Mouse (Mus musculus): ENCODE data around the gene Psors1c2. TPM values are rescaled to one million over a fixed set of nuclear protein-coding genes. Genes with fewer than 3 reads are reported as not detected.
A peak's percentile ranks its signal among the peaks of the same experiment; 100 is the strongest.

Gene Psors1c2
- polyA plus RNA-seq, 1 experiment = 0.15 TPM

DNA sequence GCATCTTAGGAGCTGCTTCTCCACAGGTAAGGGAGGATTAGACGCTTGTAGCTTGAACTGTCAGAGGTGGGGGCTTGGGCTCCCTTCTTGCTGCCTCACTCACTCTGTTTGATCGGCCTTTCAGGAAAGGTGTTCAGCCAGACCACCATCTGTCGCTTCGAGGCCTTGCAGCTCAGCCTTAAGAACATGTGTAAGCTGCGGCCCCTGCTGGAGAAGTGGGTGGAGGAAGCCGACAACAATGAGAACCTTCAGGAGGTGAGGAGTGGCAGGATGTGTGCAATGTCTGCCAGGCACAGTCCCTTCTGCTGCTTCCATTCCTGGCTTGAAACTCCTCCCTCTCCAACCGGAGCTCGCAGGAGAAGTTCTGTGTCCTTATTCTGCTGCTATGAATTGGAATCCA is 23.7 kb upstream of the Psors1c2 start:
- Histone ChIP-seq H3K27ac (ENCODE audit: insufficient read depth, low read depth, low read length) (no peak overlapping the region), H3K4me1 (ENCODE audit: control insufficient read depth, insufficient read depth, insufficient read length, low read length) (no peaks in the 10 kb centered on the region), H3K27me3 (ENCODE audit: control insufficient read depth, insufficient read depth, low read length) (no peaks in the 10 kb centered on the region; the same call in 1 of the 2 replicates), H3K4me3 (ENCODE audit: low read depth, low read length) (no peak overlapping the region), H3K36me3 (ENCODE audit: control insufficient read depth, insufficient read depth, low read length) (no peaks in the 10 kb centered on the region)
- TF ChIP-seq POLR2A (IDR thresholded peaks at IDR 0.05; ENCODE audit: low read depth, low read length) (no peak), CTCF (IDR thresholded peaks at IDR 0.05; ENCODE audit: extremely low read depth, insufficient read length, insufficient replicate concordance, low read depth, low read length) (peak; percentile 30; the same call in 1 of the 2 replicates)
- 15% methylated on average over 8 of the region's 8 CpGs for WGBS

DNA sequence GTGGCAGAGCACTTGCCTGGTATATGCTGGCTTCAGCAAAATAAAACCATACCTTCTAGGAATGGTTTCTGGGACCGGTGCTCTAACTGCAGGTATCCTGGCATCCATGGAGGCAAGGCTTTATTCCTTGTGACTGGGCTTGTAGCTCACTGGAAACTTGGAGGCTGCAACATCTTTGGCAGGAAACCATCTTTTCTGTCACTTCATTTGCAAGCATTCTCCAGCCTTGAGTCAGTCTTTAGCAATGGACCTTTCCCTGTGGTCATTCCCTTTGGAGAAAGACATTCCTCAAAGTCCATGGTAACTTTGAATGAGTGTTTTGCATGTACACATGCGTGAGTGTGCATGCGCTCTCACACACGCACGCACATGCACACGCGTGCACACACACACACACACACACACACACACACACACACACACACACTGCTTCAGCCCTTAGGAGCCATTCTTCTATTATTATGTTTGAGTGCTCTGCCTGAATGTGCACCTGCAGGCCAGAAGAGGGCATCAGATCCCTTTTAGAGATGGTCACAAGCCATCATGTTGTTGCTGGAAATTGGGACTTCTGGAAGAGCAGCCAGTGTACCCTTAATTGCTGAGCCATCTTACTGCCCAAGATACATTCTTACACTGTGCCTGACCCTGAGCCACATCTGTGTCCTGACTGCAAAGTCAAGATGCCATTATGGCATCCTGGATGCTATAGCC is 19.9 kb upstream of the Psors1c2 start:
- 93% methylated on average over 7 of the region's 7 CpGs for whole genome bisulfite sequencing
- TF ChIP-seq POLR2A (IDR thresholded peaks at IDR 0.05; ENCODE audit: low read depth, low read length) (no peak), CTCF (IDR thresholded peaks at IDR 0.05; ENCODE audit: extremely low read depth, insufficient read length, insufficient replicate concordance, low read depth, low read length) (no peak)

GRCm38 (mm10) chr17:35513886-35514285 is 19.1 kb upstream of the Psors1c2 start:
- Histone ChIP-seq H3K4me3 (ENCODE audit: low read depth, low read length) (no peak overlapping the region), H3K4me1 (ENCODE audit: control insufficient read depth, insufficient read depth, insufficient read length, low read length) (peaks cover 7% of the 10 kb centered on the region), H3K27me3 (ENCODE audit: control insufficient read depth, insufficient read depth, low read length) (no peaks in the 10 kb centered on the region; the same call in 1 of the 2 replicates), H3K27ac (ENCODE audit: insufficient read depth, low read depth, low read length) (no peak overlapping the region), H3K36me3 (ENCODE audit: control insufficient read depth, insufficient read depth, low read length) (no peaks in the 10 kb centered on the region)
- TF ChIP-seq CTCF (IDR thresholded peaks at IDR 0.05; ENCODE audit: extremely low read depth, insufficient read length, insufficient replicate concordance, low read depth, low read length) = peak; percentile 67; the same call in 1 of the 2 replicates
- TF ChIP-seq POLR2A (IDR thresholded peaks at IDR 0.05; ENCODE audit: low read depth, low read length) = no peak
- 16% methylated on average over 2 of the region's 2 CpGs for WGBS

More for the DNA sequence above, 19.9 kb upstream of the Psors1c2 start:
- H3K27me3 ChIP-seq (ENCODE audit: control insufficient read depth, insufficient read depth, low read length) = no peaks in the 10 kb centered on the region; the same call in 1 of the 2 replicates
- no peaks in the 10 kb centered on the region for H3K36me3 ChIP-seq (ENCODE audit: control insufficient read depth, insufficient read depth, low read length)
- H3K4me3 ChIP-seq (ENCODE audit: low read depth, low read length) = no peak overlapping the region
- H3K4me1 ChIP-seq (ENCODE audit: control insufficient read depth, insufficient read depth, insufficient read length, low read length) = peaks cover 7% of the 10 kb centered on the region
- H3K27ac ChIP-seq (ENCODE audit: insufficient read depth, low read depth, low read length) = no peak overlapping the region

DNA sequence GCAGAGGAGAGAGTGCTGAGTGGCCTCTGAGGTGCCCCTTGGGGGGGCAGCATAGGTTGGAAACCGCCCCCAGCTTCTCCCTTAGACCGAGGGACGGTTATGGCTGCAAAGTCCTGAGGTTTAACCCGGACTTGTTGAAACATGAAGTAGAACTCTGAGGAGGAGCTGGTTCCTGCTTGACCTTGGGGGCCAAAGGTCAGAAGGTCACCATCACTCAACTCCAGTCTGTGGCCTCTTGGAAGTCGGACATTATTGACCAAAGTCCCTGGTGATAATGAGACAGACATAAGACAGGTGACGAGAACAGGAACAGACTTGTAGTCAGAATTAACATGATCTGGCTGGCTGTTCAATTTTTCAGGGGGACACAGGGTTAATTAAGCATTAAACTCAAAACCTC is 18.2 kb upstream of the Psors1c2 start:
- no peak overlapping the region for H3K27ac ChIP-seq (ENCODE audit: insufficient read depth, low read depth, low read length)
- H3K36me3 ChIP-seq (ENCODE audit: control insufficient read depth, insufficient read depth, low read length) = no peaks in the 10 kb centered on the region
- TF ChIP-seq CTCF (IDR thresholded peaks at IDR 0.05; ENCODE audit: extremely low read depth, insufficient read length, insufficient replicate concordance, low read depth, low read length) = no peak
- TF ChIP-seq POLR2A (IDR thresholded peaks at IDR 0.05; ENCODE audit: low read depth, low read length) = no peak
- H3K4me3 ChIP-seq (ENCODE audit: low read depth, low read length) = no peak overlapping the region
- 60% methylated on average over 6 of the region's 6 CpGs for WGBS
- peaks cover 7% of the 10 kb centered on the region for H3K4me1 ChIP-seq (ENCODE audit: control insufficient read depth, insufficient read depth, insufficient read length, low read length)
- no peaks in the 10 kb centered on the region for H3K27me3 ChIP-seq (ENCODE audit: control insufficient read depth, insufficient read depth, low read length)

GRCm38 (mm10) chr17:35515911-35516640 is 16.9 kb upstream of the Psors1c2 start:
- no peaks in the 10 kb centered on the region for H3K27me3 ChIP-seq (ENCODE audit: control insufficient read depth, insufficient read depth, low read length)
- H3K36me3 ChIP-seq (ENCODE audit: control insufficient read depth, insufficient read depth, low read length) = no peaks in the 10 kb centered on the region
- peaks cover 7% of the 10 kb centered on the region for H3K4me1 ChIP-seq (ENCODE audit: control insufficient read depth, insufficient read depth, insufficient read length, low read length)
- TF ChIP-seq POLR2A (IDR thresholded peaks at IDR 0.05; ENCODE audit: low read depth, low read length) (no peak), CTCF (IDR thresholded peaks at IDR 0.05; ENCODE audit: extremely low read depth, insufficient read length, insufficient replicate concordance, low read depth, low read length) (no peak)
- H3K27ac ChIP-seq (ENCODE audit: insufficient read depth, low read depth, low read length) = no peak overlapping the region
- peak overlapping the region; percentile 77 for H3K4me3 ChIP-seq (ENCODE audit: low read depth, low read length)
- 6% methylated on average over 25 of the region's 25 CpGs for WGBS

DNA sequence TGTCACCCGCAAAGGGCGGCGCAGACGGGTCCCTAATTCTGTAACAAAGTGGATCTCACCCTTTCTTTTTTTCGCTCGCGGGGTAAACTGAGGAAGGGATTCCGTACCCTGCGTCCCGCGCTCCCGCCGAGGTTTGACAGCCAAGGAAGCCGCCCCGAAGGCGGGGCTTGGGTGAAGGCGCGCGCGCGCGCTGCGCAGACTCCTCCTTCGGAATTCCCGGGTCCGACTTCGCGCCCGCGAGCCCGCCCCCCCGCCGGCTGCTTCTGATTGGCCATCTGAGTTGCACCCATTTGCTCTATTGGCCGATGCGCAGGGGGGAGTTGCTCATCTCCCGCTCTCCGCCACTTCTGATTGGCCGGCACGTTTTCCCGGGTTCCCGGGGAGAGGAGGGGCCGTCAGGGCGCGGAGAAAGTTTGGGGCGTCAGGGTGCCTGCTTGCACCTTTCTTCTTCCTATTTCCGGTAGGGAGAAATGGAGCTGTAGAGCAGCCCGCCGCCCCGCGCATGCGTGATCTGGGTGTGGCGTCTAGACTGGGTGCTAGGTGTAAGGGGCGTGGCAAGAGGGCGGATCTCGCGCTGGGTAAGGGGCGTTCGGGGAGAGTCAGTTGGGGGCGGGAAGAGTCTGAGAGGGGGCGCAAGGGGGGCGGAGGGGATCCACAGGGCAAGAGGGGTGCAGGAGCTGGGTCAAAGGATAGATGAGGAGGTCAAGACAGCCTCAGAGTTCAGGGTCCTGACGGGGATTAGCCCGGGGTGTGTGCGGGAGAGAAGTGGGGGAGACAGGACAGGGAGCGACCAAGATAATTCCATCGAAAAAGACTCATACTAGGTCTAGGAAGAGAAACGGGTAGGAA is 16.1 kb upstream of the Psors1c2 start, which contains the start of the genes Tcf19 and Cchcr1:
TSS of gene Tcf19 (minus strand) at position 173 of the 849 bp plus-strand sequence.
TSS of gene Cchcr1 (plus strand) at position 449 of the 849 bp plus-strand sequence.
- WGBS = under 1% methylated on average over 66 of the region's 67 CpGs
- Histone ChIP-seq H3K4me1 (ENCODE audit: control insufficient read depth, insufficient read depth, insufficient read length, low read length) (peaks cover 7% of the 10 kb centered on the region), H3K27ac (ENCODE audit: insufficient read depth, low read depth, low read length) (no peak within 1 kb of the TSS), H3K36me3 (ENCODE audit: control insufficient read depth, insufficient read depth, low read length) (no peaks in the 10 kb centered on the region), H3K4me3 (ENCODE audit: low read depth, low read length) (peak within 1 kb of the TSS; percentile 77), H3K27me3 (ENCODE audit: control insufficient read depth, insufficient read depth, low read length) (no peaks in the 10 kb centered on the region)
- TF ChIP-seq CTCF (IDR thresholded peaks at IDR 0.05; ENCODE audit: extremely low read depth, insufficient read length, insufficient replicate concordance, low read depth, low read length) (no peak), POLR2A (IDR thresholded peaks at IDR 0.05; ENCODE audit: low read depth, low read length) (no peak)
